Mouse (Mus musculus): ENCODE measurements around the gene Trf. TPM values are rescaled to one million over a fixed set of nuclear protein-coding genes. Genes with fewer than 3 reads are reported as not detected.

The Trf gene
- polyA plus RNA-seq (2015; fragmentation: Nextera tagmentation; extraction: Ambion mirVana) = 14.4 and 135 TPM in 2 replicates

DNA sequence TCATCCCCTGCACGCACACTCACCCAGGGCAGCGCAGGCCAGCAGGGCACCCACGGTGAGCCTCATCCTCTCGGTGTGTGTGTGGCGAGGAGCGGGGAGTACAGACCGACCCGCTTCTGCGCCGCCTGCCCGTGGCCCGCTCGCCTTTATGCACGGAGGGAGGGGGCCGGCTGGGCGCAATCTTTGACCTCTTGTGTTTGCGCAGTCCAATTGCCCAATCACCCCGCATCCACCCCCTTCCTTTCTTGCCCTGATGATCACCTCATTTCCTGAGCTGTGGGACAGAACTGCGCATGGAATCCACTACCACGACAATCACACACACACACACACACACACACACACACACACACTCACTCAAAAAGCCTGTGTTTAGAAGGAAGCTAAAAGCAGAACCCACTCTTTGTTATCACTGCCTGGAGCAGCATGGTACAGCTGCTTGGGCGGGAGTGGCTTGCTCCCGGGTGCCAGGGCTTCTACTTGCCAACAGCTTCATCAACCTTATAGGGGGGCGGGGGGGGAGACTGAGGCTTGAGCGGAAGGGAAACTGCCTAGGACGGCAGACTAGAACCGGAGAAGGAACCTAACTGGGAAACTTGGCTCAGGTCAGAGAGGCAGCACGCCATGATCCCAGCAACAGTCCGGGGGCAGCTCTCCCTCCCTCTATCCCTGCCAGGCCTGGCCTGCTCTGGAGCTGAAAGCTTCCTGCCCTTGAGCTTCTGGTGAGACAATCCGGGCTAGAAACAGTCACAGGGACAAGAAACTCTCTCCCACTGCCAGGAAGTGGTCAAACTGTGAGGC lies at the start of gene Trf, which contains the start of gene Gm20425:
Trf (minus strand) TSS at position 294 of the 801 bp plus-strand sequence.
Gm20425 (minus strand) TSS at position 157 of the 801 bp plus-strand sequence.
- Histone ChIP-seq H3K4me1 (peaks cover 13% of the 10 kb centered on the region), H3K27ac (no peak within 1 kb of the TSS; the same call in 1 of the 2 replicates), H3K4me3 (peak within 1 kb of the TSS; percentile 22), H3K4me2 (peak within 1 kb of the TSS; percentile 48), H3K9me3 (no peaks in the 10 kb centered on the region), H3K27me3 (no peaks in the 10 kb centered on the region), H3K36me3 (no peaks in the 10 kb centered on the region), H3K9ac (peak within 1 kb of the TSS; percentile 61)
- ATAC-seq (ENCODE audit: insufficient number of reproducible peaks, insufficient read depth, low FRiP score, low TSS enrichment, low read depth) = no peak
- WGBS = 44% methylated on average over 29 of the region's 29 CpGs

DNA sequence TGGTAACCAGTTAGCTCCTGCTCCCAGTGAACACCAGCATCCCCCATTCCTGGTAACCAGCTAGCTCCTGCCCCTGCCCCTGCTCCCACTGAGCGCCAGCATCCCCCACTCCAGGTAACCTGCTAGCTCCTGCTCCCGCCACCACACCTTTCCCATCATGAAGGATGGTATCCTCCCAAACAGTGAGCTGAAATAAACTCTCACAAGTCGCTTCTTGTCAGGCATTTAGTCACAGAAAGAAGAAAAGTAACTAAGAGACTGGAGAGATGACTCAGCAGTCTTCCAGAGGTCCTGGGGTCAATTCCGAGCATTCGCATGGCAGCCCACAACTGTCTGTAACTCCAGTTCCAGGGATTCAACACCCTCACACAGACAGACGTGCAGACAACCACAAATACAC lies 46.6 kb upstream of the Trf start:
- 82% methylated on average over 6 of the region's 6 CpGs for WGBS
- ATAC-seq (ENCODE audit: insufficient number of reproducible peaks, insufficient read depth, low FRiP score, low TSS enrichment, low read depth) = no peak

DNA sequence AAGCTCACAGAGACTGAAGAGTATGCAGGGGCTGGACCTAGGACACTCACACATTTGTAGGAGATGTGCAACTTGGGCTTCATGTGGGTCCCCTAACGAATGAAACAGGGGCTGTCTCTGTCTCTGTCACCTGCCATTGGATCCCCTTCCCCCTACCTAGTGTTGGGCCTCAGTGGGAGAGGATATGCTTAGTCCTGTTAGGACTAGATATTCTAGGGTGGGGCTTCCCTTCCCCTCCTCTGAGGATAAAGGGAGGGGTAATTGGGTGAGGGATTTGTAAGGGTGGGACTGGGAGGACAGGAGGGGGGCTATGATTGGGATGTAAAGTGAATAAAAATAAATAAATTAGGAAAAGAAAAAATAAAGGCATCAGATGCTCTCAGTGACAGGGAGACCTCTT lies 45.4 kb upstream of the Trf start:
- no peaks in the 10 kb centered on the region for H3K27me3 ChIP-seq
- WGBS = 65% methylated on average over 1 of the region's 1 CpGs
- ATAC-seq (ENCODE audit: insufficient number of reproducible peaks, insufficient read depth, low FRiP score, low TSS enrichment, low read depth) = no peak
- H3K4me2 ChIP-seq = no peak overlapping the region
- H3K4me3 ChIP-seq = no peak overlapping the region
- H3K27ac ChIP-seq = no peak overlapping the region
- no peak overlapping the region for H3K9ac ChIP-seq
- H3K4me1 ChIP-seq = no peaks in the 10 kb centered on the region
- H3K36me3 ChIP-seq = no peaks in the 10 kb centered on the region
- no peaks in the 10 kb centered on the region for H3K9me3 ChIP-seq

More for the DNA sequence above, 46.6 kb upstream of the Trf start:
- H3K9ac ChIP-seq = no peak overlapping the region
- H3K4me1 ChIP-seq = no peaks in the 10 kb centered on the region
- H3K27me3 ChIP-seq = no peaks in the 10 kb centered on the region
- no peaks in the 10 kb centered on the region for H3K36me3 ChIP-seq
- H3K4me2 ChIP-seq = no peak overlapping the region
- no peak overlapping the region for H3K4me3 ChIP-seq
- H3K9me3 ChIP-seq = no peaks in the 10 kb centered on the region
- no peak overlapping the region for H3K27ac ChIP-seq

DNA sequence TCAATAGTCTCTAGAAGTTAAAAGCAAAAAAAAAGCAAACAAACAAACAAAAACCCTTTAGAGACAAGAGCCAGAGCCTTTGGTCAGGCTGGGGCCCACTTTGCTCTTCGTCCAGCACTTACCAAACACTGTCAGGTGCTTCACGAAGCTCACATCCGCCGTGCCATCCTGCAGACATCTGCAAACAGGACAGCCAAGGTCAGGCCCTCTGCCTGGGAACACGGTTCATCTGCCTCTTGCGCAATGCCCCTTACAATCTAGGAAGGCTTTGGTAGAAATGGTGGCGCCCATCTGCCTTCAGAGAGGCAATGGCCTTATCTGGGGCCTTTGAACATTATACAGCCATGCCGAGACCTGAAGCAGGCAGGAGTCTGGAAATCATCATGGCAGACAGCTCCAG lies 44.6 kb upstream of the Trf start:
- Histone ChIP-seq H3K27me3 (no peaks in the 10 kb centered on the region), H3K36me3 (no peaks in the 10 kb centered on the region), H3K4me3 (no peak overlapping the region), H3K27ac (no peak overlapping the region), H3K9me3 (no peaks in the 10 kb centered on the region), H3K4me2 (no peak overlapping the region), H3K4me1 (no peaks in the 10 kb centered on the region), H3K9ac (no peak overlapping the region)
- 86% methylated on average over 8 of the region's 8 CpGs for WGBS
- no peak for ATAC-seq (ENCODE audit: insufficient number of reproducible peaks, insufficient read depth, low FRiP score, low TSS enrichment, low read depth)

DNA sequence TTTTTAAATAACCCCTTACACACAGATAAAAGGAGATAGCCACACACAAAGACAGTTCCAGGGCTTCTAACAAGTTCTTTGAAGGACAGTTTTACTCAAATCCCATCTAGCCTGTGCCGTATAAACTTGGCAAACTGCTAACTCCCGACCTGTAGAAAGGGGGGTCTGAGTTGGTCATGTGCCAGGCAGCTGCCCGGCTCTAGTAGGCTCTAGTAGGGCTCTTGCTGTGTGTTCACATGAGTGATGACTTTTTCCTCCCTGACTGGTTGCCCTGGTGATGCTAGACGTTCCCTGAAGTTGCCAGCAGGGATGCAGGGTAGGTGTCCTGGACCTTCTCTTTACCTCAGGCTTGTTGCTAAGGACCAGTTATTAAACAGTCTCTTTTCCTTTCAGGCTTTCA lies 40.9 kb upstream of the Trf start:
- H3K27me3 ChIP-seq = no peaks in the 10 kb centered on the region
- ATAC-seq (ENCODE audit: insufficient number of reproducible peaks, insufficient read depth, low FRiP score, low TSS enrichment, low read depth) = no peak
- no peak overlapping the region for H3K4me3 ChIP-seq
- no peaks in the 10 kb centered on the region for H3K4me1 ChIP-seq
- WGBS = 53% methylated on average over 4 of the region's 4 CpGs
- no peak overlapping the region for H3K4me2 ChIP-seq
- H3K27ac ChIP-seq = no peak overlapping the region
- H3K36me3 ChIP-seq = no peaks in the 10 kb centered on the region
- H3K9ac ChIP-seq = no peak overlapping the region
- H3K9me3 ChIP-seq = no peaks in the 10 kb centered on the region

DNA sequence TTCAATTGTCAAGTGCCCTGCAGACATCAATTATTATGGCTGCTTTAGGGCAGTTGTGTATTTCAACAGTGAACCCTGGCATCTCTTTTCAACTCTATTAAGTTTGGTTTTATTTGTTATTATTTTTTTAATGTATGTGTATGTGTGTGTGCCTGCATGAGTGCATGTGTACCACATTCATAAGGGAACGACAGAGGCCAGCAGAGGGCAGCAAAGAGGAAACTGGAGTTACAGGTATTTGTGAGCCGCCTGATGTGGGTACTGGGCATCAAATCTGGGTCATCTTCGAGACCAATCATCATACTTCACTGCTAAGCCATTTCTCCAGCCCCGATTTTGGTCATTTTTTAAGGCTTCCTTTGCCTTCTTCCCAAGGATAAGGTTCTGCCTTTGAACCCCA lies 35.5 kb upstream of the Trf start:
- Histone ChIP-seq H3K9ac (no peak overlapping the region), H3K9me3 (no peaks in the 10 kb centered on the region), H3K27me3 (no peaks in the 10 kb centered on the region), H3K36me3 (no peaks in the 10 kb centered on the region), H3K27ac (no peak overlapping the region), H3K4me1 (no peaks in the 10 kb centered on the region), H3K4me2 (no peak overlapping the region), H3K4me3 (no peak overlapping the region)
- ATAC-seq (ENCODE audit: insufficient number of reproducible peaks, insufficient read depth, low FRiP score, low TSS enrichment, low read depth) = no peak
- 87% methylated on average over 4 of the region's 4 CpGs for WGBS

DNA sequence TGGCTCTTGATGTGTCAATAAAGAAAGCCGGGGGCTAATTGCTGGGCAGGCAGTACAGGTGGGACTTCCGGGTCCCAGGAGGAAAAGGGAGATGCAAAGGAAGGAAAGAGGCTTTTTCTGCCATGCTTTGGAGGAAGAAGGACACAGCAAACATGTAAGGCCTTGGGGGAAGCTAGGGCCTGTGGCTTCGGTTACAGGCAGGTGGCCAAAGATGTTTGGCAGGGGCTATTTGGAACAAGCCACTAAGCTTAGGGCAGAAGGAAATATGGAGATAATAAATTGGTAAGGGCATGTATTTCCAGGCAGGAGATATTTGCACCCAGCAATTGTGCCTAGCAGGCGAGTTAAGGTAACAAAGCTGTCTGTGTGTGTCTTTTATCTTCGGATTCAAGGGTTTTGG lies 22.7 kb upstream of the Trf start:
- Histone ChIP-seq H3K27me3 (no peaks in the 10 kb centered on the region), H3K27ac (no peak overlapping the region), H3K36me3 (no peaks in the 10 kb centered on the region), H3K4me3 (no peak overlapping the region), H3K4me1 (no peaks in the 10 kb centered on the region), H3K9me3 (no peaks in the 10 kb centered on the region), H3K9ac (no peak overlapping the region), H3K4me2 (no peak overlapping the region)
- 85% methylated on average over 5 of the region's 5 CpGs for WGBS
- ATAC-seq (ENCODE audit: insufficient number of reproducible peaks, insufficient read depth, low FRiP score, low TSS enrichment, low read depth) = no peak

DNA sequence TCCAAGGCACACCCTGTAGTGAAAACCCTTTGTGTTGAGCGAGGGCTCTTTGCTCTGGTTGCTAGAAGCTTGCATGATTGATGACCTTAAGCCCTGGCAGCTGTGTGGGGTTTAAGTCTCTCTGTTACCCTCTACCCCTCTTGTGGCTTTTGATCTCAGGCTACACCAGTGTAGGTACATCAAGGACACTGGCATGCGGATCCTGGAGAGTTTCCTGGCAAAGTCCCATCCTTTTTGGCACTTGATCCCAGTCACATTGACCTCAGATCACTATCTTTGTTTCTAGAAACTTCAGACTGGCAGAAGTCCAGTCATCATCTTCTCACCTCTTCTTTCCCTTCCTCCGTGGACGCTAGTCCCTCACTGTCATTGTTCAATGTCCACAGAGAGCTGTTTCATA lies 18.4 kb upstream of the Trf start:
- Histone ChIP-seq H3K27me3 (no peaks in the 10 kb centered on the region), H3K9ac (no peak overlapping the region), H3K4me2 (no peak overlapping the region), H3K27ac (no peak overlapping the region), H3K4me1 (no peaks in the 10 kb centered on the region), H3K4me3 (no peak overlapping the region), H3K36me3 (no peaks in the 10 kb centered on the region), H3K9me3 (no peaks in the 10 kb centered on the region)
- WGBS = 59% methylated on average over 4 of the region's 4 CpGs
- no peak for ATAC-seq (ENCODE audit: insufficient number of reproducible peaks, insufficient read depth, low FRiP score, low TSS enrichment, low read depth)

DNA sequence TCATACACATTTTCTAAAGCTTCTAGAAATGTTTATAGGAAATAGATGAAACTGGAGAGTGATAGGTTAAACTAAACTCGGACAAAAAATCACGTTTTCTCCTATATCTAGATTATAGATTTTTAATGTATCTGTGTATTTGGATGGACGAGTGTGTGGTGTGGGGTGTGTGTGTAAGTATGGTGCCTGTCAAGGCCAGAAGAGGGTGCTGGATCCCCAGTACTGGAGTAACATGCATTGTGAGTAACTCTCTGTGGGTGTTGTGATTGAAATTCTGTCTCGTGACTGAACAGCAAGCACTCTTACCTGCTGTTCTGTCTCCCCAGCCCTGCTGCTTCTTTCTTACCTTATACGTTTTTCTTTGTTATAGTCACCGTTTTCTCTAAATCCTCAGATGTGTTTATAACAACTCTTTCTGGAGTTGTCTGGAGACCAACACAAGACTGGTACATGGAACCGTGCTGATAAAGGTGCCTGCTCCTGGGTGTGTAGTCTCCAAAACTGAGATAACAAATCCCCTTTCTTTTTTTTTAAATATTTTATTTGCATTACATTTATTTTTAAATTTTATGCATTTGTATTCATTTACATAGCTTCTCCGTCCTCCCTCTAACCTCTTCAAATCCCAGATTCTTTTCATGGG lies 16.4 kb upstream of the Trf start:
- no peak overlapping the region for H3K4me3 ChIP-seq
- H3K36me3 ChIP-seq = no peaks in the 10 kb centered on the region
- no peak overlapping the region for H3K9ac ChIP-seq
- no peaks in the 10 kb centered on the region for H3K4me1 ChIP-seq
- H3K27ac ChIP-seq = no peak overlapping the region
- H3K4me2 ChIP-seq = no peak overlapping the region
- H3K9me3 ChIP-seq = no peaks in the 10 kb centered on the region
- H3K27me3 ChIP-seq = no peaks in the 10 kb centered on the region
- 81% methylated on average over 8 of the region's 8 CpGs for WGBS
- no peak for ATAC-seq (ENCODE audit: insufficient number of reproducible peaks, insufficient read depth, low FRiP score, low TSS enrichment, low read depth)

DNA sequence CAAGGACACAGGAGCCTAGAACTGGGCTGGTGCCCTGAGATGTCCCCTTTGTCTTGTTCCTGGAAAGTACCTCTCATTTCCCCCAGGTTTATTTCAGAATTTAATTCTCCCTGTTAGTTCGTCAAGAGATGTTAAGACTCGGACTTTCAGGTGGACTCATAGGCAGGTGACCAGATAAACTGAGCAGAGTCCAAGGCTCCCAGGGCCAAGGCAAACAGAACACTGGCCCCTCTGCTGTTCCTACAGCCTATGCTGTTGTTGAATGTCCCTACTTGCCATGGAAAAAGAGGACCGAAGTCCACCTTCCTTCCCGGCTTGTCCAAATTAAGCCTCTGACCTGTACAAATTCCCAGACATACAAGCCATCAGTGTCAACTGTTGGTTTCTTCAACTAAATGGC lies 13.4 kb upstream of the Trf start:
- Histone ChIP-seq H3K9ac (no peak overlapping the region), H3K36me3 (no peaks in the 10 kb centered on the region), H3K27ac (no peak overlapping the region), H3K4me3 (no peak overlapping the region), H3K27me3 (no peaks in the 10 kb centered on the region), H3K4me2 (no peak overlapping the region), H3K4me1 (no peaks in the 10 kb centered on the region), H3K9me3 (no peaks in the 10 kb centered on the region)
- WGBS = 92% methylated on average over 4 of the region's 4 CpGs
- ATAC-seq (ENCODE audit: insufficient number of reproducible peaks, insufficient read depth, low FRiP score, low TSS enrichment, low read depth) = no peak

DNA sequence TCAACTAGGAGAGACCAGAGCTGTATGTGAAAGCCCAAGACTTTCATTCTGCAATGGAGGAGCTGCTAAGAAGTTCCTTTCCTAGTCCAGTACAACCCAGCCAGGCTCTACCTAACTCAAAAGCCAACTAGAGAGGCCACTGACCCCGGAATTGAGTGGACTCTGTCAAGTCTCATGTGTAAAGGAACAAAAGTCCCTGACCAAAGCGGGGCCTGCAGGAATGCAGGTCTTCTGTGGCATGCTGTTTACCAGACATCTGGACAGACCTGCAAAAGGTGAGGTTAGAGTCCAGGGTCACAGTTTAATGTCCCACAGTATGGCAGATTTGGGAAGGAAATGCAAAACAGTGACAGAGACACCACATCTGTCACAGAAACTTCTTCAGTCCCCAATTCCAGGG lies 11.0 kb upstream of the Trf start:
- Histone ChIP-seq H3K9ac (no peak overlapping the region), H3K36me3 (no peaks in the 10 kb centered on the region), H3K27ac (no peak overlapping the region), H3K9me3 (no peaks in the 10 kb centered on the region), H3K4me1 (no peaks in the 10 kb centered on the region), H3K4me3 (no peak overlapping the region), H3K4me2 (no peak overlapping the region), H3K27me3 (no peaks in the 10 kb centered on the region)
- no peak for ATAC-seq (ENCODE audit: insufficient number of reproducible peaks, insufficient read depth, low FRiP score, low TSS enrichment, low read depth)
- WGBS = 69% methylated on average over 2 of the region's 2 CpGs

DNA sequence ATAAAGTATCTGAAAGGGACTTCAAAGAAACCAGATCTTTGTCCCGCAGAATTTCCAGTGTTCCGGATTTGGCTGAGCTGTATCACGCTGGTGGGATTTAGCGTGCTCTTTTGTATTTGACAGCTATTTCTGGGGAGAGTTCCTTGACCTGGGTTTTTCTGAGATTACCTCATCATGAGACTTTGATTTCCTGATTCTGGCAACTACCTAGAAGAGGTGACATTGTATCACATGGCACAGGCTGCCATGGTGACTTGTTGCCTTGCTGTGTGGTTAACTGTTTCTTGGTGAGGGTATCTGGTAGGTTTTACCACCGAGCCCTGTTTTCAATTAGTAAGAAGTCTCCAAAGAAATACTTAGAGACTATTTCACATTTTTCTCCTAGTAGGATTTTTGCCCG lies 9.2 kb upstream of the Trf start:
- Histone ChIP-seq H3K4me1 (no peaks in the 10 kb centered on the region; the same call in 1 of the 2 replicates), H3K27me3 (no peaks in the 10 kb centered on the region), H3K9ac (no peak overlapping the region), H3K9me3 (no peaks in the 10 kb centered on the region), H3K36me3 (no peaks in the 10 kb centered on the region), H3K4me3 (no peak overlapping the region), H3K27ac (no peak overlapping the region), H3K4me2 (no peak overlapping the region)
- WGBS = 78% methylated on average over 6 of the region's 6 CpGs
- no peak for ATAC-seq (ENCODE audit: insufficient number of reproducible peaks, insufficient read depth, low FRiP score, low TSS enrichment, low read depth)

All from embryonic facial prominence, embryonic 13.5 days (tissue).